ENCODE assay signal across 16 mouse cellular contexts in genomic region chr2:71742557-71742956, GRCm38 (mm10).
"Had no signal": no experiment of that assay in that cellular context is flagged by ENCODE, and none has a peak within 500 bp of the region (broad histone marks: within the 10 kb centered on the region; RNA-seq: fewer than 3 reads in every experiment).

No protein-coding gene starts in this region.

- H3K27ac ChIP-seq: lung, embryonic 15.5 days; macrophage; midbrain, embryonic 12.5 days; midbrain, embryonic 15.5 days; neural tube, embryonic 12.5 days; stomach, embryonic 15.5 days; stomach, postnatal 0 days had no signal

- ATAC-seq: lung, postnatal 0 days; midbrain, embryonic 15.5 days had no signal

- H3K4me3 ChIP-seq: lung, embryonic 15.5 days; megakaryocyte, embryonic 14.5 days; midbrain, embryonic 12.5 days; midbrain, embryonic 15.5 days; neural tube, embryonic 12.5 days; stomach, embryonic 15.5 days had no signal

- H3K9me3 ChIP-seq: lung, embryonic 15.5 days; megakaryocyte, embryonic 14.5 days; midbrain, embryonic 12.5 days; midbrain, embryonic 15.5 days; neural tube, embryonic 12.5 days; stomach, embryonic 15.5 days had no signal

- H3K36me3 ChIP-seq: lung, embryonic 15.5 days; midbrain, embryonic 12.5 days; midbrain, embryonic 15.5 days; neural tube, embryonic 12.5 days; stomach, embryonic 15.5 days had no signal

- H3K27me3 ChIP-seq: lung, embryonic 15.5 days; megakaryocyte, embryonic 14.5 days; midbrain, embryonic 15.5 days; stomach, embryonic 15.5 days had no signal

- DNase-seq: lung, adult 2 months; lung, postnatal 14 days; lung, postnatal 36 days; right cerebral cortex, postnatal 14 days; thymus, adult 2 months; thymus, postnatal 25 days; thymus, postnatal 4 days had no signal

- H3K4me2 ChIP-seq: lung, embryonic 15.5 days; midbrain, embryonic 12.5 days; midbrain, embryonic 15.5 days; neural tube, embryonic 12.5 days; stomach, embryonic 15.5 days had no signal

- H3K9ac ChIP-seq: lung, embryonic 15.5 days; midbrain, embryonic 12.5 days; midbrain, embryonic 15.5 days; neural tube, embryonic 12.5 days; stomach, embryonic 15.5 days had no signal
